Mouse (Mus musculus) spleen, adult 2 months (tissue): ENCODE measurements around the gene C1qtnf9.

Experiments
- CTCF ChIP-seq: fragments of 200-500 bp; IDR thresholded peaks from 2 replicates; pipeline ENCODE4 v1.5.1; 2011; ENCODE audit warnings: mild to moderate bottlenecking, inconsistent platforms; ENCODE audit not compliant: insufficient read depth, insufficient read length, insufficient replicate concordance; ENCODE audit errors: extremely low read depth
- POLR2A ChIP-seq: fragments of 200-500 bp; IDR thresholded peaks from 2 replicates; pipeline ENCODE4 v1.6.1; 2011; ENCODE audit warnings: low read depth, low read length, inconsistent platforms

DNA sequence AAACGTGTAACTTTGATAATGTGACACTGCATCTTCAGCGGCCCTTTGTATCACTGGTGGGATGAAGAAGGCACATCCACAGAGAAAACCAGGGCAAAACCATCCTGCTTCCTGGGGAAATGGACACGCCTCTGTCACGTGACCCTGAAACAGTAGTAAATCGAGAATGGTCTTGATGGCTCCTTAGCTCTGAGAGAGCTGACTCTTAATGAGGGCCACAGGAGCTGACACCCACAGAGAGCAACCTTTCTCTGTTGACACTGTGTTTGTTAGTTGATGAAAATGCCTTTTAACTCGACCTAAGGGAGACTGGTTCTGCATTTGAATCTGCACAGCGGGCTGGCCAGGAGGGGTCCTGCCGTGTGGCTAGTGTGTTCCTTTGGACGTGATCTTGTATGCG lies 6.1 kb upstream of the C1qtnf9 start:
- no peak for TF ChIP-seq POLR2A
- TF ChIP-seq CTCF, result no peak
